Mouse (Mus musculus) heart, adult 2 months (tissue): ENCODE results near the gene Slc12a8.

Source experiments
- CTCF ChIP-seq: fragments of 200-600 bp; IDR thresholded peaks from 2 replicates; pipeline ENCODE4 v1.8.1; 2022; ENCODE audit warnings: antibody characterized with exemption, mild to moderate bottlenecking, moderate library complexity
- EP300 ChIP-seq: fragments of 200-500 bp; IDR thresholded peaks from 2 replicates; pipeline ENCODE4 v1.6.1; 2011; ENCODE audit warnings: low read depth, low read length, control low read depth; ENCODE audit not compliant: insufficient read depth
- POLR2A ChIP-seq: fragments of 200-500 bp; IDR thresholded peaks from 2 replicates; pipeline ENCODE4 v1.6.1; 2011; ENCODE audit warnings: mild to moderate bottlenecking, low read depth, low read length, control low read depth; ENCODE audit not compliant: insufficient read depth

DNA sequence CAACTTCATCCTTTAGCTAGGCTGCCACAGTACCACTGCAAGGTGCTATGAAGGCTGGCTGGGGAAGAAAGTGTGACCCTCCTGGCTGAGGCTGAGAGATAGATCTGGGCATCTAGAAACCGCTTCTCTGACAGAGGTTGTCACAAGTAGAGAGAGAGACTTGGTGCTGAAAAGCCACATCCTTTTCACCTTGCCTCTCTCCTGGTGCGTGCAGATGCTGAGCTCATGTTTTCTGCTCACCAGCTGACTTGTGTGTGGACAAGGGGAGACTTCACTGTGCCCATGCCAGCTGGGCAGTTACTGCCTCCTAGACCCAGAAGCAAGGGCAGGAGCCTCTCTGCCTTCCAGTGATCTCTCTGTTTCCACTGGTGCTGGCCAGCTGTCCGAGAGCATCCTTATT lies 170.6 kb downstream of the Slc12a8 start:
- TF ChIP-seq CTCF (no peak), POLR2A (no peak), EP300 (no peak)
